Mouse (Mus musculus) forebrain, embryonic 16.5 days (tissue): ENCODE results near the gene Atg4c. TPM values are rescaled to one million over a fixed set of nuclear protein-coding genes. Genes with fewer than 3 reads are reported as not detected.

ENCODE experiments used
- ATAC-seq: fragments of 200-750 bp; cut with Nextera tagmentation; 2 replicates; pipeline ENCODE4 v1.8.0; 2017; ENCODE audit warnings: mild to moderate bottlenecking, moderate library complexity
- H3K27ac ChIP-seq: fragments of 300-500 bp; sonication (generic); 2 replicates; pipeline ENCODE4 v1.5.1; 2014; ENCODE audit warnings: low read length, control low read depth
- H3K27me3 ChIP-seq: fragments of 300-500 bp; sonication (generic); replicated peaks from 2 replicates; pipeline ENCODE4 v1.6.1; 2014; ENCODE audit warnings: low read length; ENCODE audit not compliant: control insufficient read depth, insufficient read depth
- H3K36me3 ChIP-seq: fragments of 300-500 bp; sonication (generic); 2 replicates; pipeline ENCODE4 v1.6.1; 2014; ENCODE audit not compliant: control insufficient read depth, insufficient read depth
- H3K4me1 ChIP-seq: fragments of 300-500 bp; sonication (generic); replicated peaks from 2 replicates; pipeline ENCODE4 v1.6.1; 2014; ENCODE audit warnings: low read length; ENCODE audit not compliant: control insufficient read depth, insufficient read depth
- H3K4me2 ChIP-seq: fragments of 300-500 bp; sonication (generic); 2 replicates; pipeline ENCODE4 v1.6.1; 2014; ENCODE audit warnings: mild to moderate bottlenecking, low read length, control low read depth
- H3K4me3 ChIP-seq: fragments of 300-500 bp; sonication (generic); replicated peaks from 2 replicates; pipeline ENCODE4 v1.5.1; 2014; ENCODE audit warnings: mild to moderate bottlenecking, low read length, control low read depth
- H3K9ac ChIP-seq: fragments of 300-500 bp; sonication (generic); replicated peaks from 2 replicates; pipeline ENCODE4 v1.6.1; 2014; ENCODE audit warnings: low read depth, low read length, control low read depth
- H3K9me3 ChIP-seq: fragments of 300-500 bp; sonication (generic); 2 replicates; pipeline ENCODE4 v1.6.1; 2016; ENCODE audit warnings: low read length; ENCODE audit not compliant: control insufficient read depth
- WGBS: fragments of 180-500 bp; shearing (Covaris S2); extraction: QIAGEN DNeasy Blood & Tissue Kit; methylation state at CpG from one replicate; pipeline ENCODE4 v1.1.7; 2014; 5-methylcytosine and 5-hydroxymethylcytosine counted together
- polyA plus RNA-seq: library from polyadenylated mRNA; unstranded; fragments of >200 nt; fragmentation: Nextera tagmentation; extraction: Ambion mirVana; gene quantifications from 2 replicates; pipeline ENCODE4 v1.2.1, GENCODE M21; 2015

Atg4c gene
- polyA plus RNA-seq, 1 experiment from 2014 or later: 22.0 TPM

DNA sequence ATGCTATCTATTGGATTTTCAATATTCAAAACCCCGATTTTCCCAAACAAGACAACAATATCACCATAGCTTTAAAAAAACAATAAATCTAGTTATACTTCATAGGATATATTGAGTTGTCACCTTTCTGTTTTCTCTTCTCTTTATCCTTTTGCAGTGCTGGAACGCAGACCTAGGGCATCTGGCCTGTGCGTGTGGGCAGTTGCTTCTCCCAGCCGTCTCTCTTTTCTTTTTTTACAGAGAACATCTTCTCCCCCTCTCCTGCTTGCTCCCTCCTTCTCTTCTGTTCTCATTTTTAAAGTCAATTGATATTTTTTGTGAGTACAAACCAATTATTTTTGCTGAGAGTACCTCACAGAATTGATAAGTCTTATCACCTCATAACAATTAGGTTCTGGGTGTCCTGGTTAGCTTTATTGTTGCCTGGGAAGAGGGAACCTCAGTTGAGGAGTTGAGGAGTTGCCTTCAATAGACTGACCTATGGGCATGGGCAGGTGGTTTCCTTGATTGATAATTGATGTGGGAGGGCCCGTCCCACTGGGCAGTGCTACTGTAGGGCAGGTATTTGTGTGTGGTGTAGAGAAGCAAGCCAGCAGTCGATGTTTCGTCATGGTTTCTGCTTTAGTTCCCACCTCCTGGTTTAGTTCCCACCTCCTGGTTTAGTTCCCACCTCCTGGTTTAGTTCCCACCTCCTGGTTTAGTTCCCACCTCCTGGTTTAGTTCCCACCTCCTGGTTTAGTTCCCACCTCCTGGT, 6.8 kb downstream of the Atg4c start:
- Histone ChIP-seq H3K27ac (no peak overlapping the region), H3K36me3 (no peaks in the 10 kb centered on the region), H3K4me3 (no peak overlapping the region), H3K4me2 (no peak overlapping the region), H3K9me3 (no peaks in the 10 kb centered on the region), H3K9ac (no peak overlapping the region), H3K27me3 (no peaks in the 10 kb centered on the region), H3K4me1 (no peaks in the 10 kb centered on the region)
- ATAC-seq: no peak
- WGBS: 94% methylated on average over 7 of the region's 7 CpGs

DNA sequence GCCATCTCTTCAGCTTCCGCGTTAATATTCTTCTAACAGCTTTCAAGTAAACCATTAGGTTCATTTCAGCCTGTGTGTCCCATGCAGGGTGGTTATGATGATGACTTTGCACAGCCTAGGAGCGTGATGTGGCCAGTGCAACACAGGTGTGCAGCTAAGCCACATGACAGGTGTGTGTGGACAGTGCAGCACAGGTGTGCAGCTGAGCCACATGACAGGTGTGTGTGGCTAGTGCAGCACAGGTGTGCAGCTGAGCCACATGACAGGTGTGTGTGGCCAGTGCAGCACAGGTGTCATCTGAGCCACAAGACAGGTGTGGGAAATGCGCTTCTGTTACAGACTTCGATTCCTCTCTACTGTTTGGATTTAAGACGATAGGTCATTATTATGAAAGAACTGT, 12.0 kb downstream of the Atg4c start:
- ATAC-seq: no peak
- 98% methylated on average over 6 of the region's 6 CpGs for WGBS

DNA sequence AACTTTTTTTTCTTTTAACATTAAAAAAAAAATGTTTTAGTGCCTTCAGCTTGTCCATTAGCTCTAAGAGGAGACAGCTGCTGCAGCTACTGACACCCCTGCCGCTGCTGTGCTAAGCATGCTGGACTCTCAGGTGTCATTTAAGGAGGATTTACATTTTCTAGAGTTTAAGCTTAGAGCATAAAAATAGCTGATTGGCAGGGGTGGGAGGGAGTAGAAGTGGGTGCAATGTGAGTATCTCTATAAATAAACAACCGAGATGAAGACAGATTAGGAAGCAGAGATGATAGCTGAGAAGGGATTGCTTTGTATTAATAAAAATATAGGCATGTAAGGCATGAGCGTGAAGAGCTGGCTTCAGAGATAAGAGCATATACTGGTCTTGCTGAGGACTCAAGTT, 12.6 kb downstream of the Atg4c start:
- WGBS: 74% methylated on average over 3 of the region's 3 CpGs
- no peak overlapping the region for H3K27ac ChIP-seq
- H3K4me2 ChIP-seq: no peak overlapping the region
- no peaks in the 10 kb centered on the region for H3K36me3 ChIP-seq
- H3K27me3 ChIP-seq: no peaks in the 10 kb centered on the region
- no peaks in the 10 kb centered on the region for H3K9me3 ChIP-seq
- no peak overlapping the region for H3K9ac ChIP-seq
- ATAC-seq: no peak
- H3K4me3 ChIP-seq: no peak overlapping the region
- H3K4me1 ChIP-seq: no peaks in the 10 kb centered on the region

More for the DNA sequence above, 12.0 kb downstream of the Atg4c start:
- Histone ChIP-seq H3K4me2 (no peak overlapping the region), H3K27me3 (no peaks in the 10 kb centered on the region), H3K27ac (no peak overlapping the region), H3K9me3 (no peaks in the 10 kb centered on the region), H3K4me1 (no peaks in the 10 kb centered on the region), H3K4me3 (no peak overlapping the region), H3K9ac (no peak overlapping the region), H3K36me3 (no peaks in the 10 kb centered on the region)

DNA sequence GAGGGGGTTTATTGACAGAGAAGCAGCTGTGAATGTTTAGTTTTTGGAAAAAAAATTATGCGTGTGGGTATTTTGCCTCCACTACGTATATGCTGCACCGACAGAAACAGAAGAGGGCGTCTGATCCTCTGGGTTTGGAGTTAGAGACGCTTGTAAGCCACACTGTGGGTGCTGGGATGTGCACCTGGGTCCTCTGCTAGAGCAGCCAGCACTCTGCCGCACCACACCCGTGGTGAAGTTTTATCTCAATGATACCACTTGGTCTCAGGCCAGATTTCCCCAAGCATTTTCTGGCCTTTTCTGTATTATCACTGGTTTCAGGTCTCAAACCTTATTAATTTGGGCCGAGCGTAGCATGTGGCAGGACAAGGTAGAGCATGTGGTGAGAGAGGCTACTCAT, 16.4 kb downstream of the Atg4c start:
- no peaks in the 10 kb centered on the region for H3K4me1 ChIP-seq
- no peak overlapping the region for H3K4me3 ChIP-seq
- H3K4me2 ChIP-seq: no peak overlapping the region
- no peak overlapping the region for H3K9ac ChIP-seq
- no peak overlapping the region for H3K27ac ChIP-seq
- H3K9me3 ChIP-seq: no peaks in the 10 kb centered on the region
- no peak for ATAC-seq
- 90% methylated on average over 9 of the region's 9 CpGs for WGBS
- no peaks in the 10 kb centered on the region for H3K27me3 ChIP-seq
- H3K36me3 ChIP-seq: no peaks in the 10 kb centered on the region; the same call in 1 of the 2 replicates

DNA sequence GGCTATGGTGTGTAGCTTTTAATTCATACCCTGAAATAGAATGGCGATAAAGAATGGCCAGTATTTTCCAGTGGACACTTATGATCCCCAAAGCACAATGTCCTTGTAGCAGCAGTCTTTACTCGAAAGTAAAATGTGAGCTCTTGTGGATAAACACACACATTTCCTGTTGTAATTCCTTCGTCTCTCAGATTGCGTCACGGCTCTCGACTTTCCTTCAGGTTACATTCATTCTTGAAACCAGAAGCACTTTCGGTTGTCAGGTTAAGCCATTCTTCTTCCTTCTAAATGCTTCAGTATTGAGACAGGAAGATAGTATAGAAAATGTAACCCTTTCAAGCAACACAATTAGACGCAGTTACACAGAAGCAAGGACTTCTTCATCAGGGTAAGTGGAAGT, 17.9 kb downstream of the Atg4c start:
- H3K27me3 ChIP-seq: no peaks in the 10 kb centered on the region
- H3K36me3 ChIP-seq: peaks cover 3% of the 10 kb centered on the region; the same call in 1 of the 2 replicates
- ATAC-seq: no peak
- no peak overlapping the region for H3K4me2 ChIP-seq
- no peaks in the 10 kb centered on the region for H3K4me1 ChIP-seq
- 88% methylated on average over 8 of the region's 8 CpGs for WGBS
- no peak overlapping the region for H3K4me3 ChIP-seq
- no peak overlapping the region for H3K27ac ChIP-seq
- H3K9ac ChIP-seq: no peak overlapping the region
- no peaks in the 10 kb centered on the region for H3K9me3 ChIP-seq

DNA sequence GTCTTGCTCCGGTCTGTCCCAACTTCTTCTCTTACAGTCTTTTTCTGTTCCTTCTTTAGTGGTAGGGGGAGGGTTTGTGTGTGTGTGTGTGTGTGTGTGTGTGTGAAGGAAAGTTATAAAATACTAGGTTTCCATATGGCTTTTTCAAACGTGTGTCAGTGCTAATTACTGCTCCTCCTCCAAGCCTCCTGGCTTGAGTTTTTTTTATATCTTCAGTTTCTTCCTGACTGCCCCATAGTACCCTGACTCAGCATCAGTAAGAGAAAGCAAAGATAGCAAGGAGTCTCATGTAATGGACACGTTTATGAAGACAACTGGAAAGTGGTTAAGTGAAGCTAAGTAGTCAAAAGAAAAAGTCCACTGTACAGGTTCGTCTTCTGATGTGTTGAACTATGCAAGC, 19.4 kb downstream of the Atg4c start:
- no peaks in the 10 kb centered on the region for H3K4me1 ChIP-seq
- H3K4me2 ChIP-seq: no peak overlapping the region
- no peaks in the 10 kb centered on the region for H3K9me3 ChIP-seq
- no peak overlapping the region for H3K4me3 ChIP-seq
- no peak for ATAC-seq
- no peaks in the 10 kb centered on the region for H3K27me3 ChIP-seq
- no peak overlapping the region for H3K27ac ChIP-seq
- H3K9ac ChIP-seq: no peak overlapping the region
- WGBS: 83% methylated on average over 4 of the region's 4 CpGs
- H3K36me3 ChIP-seq: peaks cover 5% of the 10 kb centered on the region

DNA sequence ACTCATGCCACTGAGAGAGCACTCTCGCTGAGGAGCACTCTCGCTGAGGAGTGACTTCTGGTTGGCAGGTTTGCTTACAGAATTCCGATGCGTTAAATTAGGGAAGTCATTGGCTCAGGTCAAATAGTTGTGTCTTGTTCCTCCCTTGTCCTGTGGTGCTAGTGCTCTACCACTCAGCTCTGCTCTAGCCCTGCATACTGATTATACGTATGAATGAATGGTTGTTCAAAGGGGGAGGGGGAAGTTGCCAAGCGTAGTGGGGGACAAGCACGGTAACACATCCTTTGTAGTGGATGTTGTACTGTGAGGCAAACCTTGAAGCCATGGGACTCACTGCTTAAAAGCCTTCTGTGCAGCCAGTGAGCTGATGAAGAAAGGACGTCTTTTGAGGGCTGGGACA, 28.5 kb downstream of the Atg4c start:
- Histone ChIP-seq H3K27ac (no peak overlapping the region), H3K4me2 (no peak overlapping the region), H3K9ac (no peak overlapping the region), H3K4me3 (no peak overlapping the region), H3K27me3 (no peaks in the 10 kb centered on the region), H3K36me3 (peaks cover 6% of the 10 kb centered on the region), H3K9me3 (no peaks in the 10 kb centered on the region), H3K4me1 (no peaks in the 10 kb centered on the region)
- WGBS: 74% methylated on average over 8 of the region's 8 CpGs
- no peak for ATAC-seq

DNA sequence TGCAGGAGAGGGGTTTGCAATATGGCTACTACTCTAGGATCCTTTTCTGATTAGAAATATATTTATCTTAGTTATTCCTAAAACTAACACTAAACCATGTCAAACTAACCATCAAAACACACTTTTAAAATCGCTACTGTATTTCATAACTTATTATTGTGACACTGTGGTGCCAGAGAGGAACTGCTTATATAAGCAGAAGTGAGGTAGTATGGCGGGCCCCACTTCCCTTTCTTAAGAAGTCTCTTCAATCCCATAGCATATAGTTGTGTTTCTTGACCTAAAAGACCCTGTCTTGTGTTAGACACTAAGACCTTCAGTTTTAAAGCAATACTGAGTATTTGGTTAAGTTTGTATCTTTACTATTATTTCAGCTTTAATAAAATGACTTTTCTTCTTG, 31.1 kb downstream of the Atg4c start:
- no peak for ATAC-seq
- Histone ChIP-seq H3K27me3 (no peaks in the 10 kb centered on the region), H3K27ac (no peak overlapping the region), H3K4me1 (peaks cover 3% of the 10 kb centered on the region; the same call in 1 of the 2 replicates), H3K4me3 (no peak overlapping the region), H3K9ac (no peak overlapping the region), H3K4me2 (no peak overlapping the region), H3K36me3 (peaks cover 4% of the 10 kb centered on the region; the same call in 1 of the 2 replicates), H3K9me3 (no peaks in the 10 kb centered on the region)
- 94% methylated on average over 2 of the region's 2 CpGs for WGBS

DNA sequence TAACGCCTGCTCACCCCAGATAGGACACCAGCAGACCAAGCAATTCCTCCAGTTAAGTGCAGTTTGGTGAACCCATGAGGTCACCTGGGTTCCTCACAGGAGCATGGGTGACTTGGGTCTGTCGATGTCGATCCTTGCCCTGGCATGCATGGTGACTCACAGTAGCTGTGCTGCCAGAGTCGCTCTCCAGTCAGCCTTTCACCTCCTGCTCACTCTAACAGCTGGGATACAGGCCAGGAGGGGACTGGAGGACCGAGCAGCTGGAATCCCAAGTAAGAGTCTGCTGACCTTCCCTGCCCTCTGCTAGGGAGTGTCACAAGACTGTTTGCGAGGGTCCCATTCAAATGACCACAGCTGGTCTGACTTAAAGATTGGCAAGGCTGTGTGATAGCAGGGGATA, 33.5 kb downstream of the Atg4c start:
- WGBS: 88% methylated on average over 6 of the region's 6 CpGs
- Histone ChIP-seq H3K4me1 (peaks cover 3% of the 10 kb centered on the region; the same call in 1 of the 2 replicates), H3K4me3 (no peak overlapping the region), H3K4me2 (no peak overlapping the region), H3K27ac (no peak overlapping the region), H3K36me3 (peaks cover 4% of the 10 kb centered on the region; the same call in 1 of the 2 replicates), H3K9ac (no peak overlapping the region), H3K9me3 (no peaks in the 10 kb centered on the region), H3K27me3 (no peaks in the 10 kb centered on the region)
- no peak for ATAC-seq
